Mouse (Mus musculus): ENCODE measurements around the gene Parg.

Parg gene

GRCm38 (mm10) chr14:32321732-32322685, 120.3 kb downstream of the Parg start, which contains the start of gene Ogdhl:
Ogdhl (plus strand) TSS chr14:32322019.
- peak; percentile 31 to 56 for DNase-seq

- no peak for DNase-seq
These were observed 121.5 kb downstream of the Parg start for GRCm38 (mm10) chr14:32323221-32323620.

- DNase-seq, result no peak
These were observed 125.6 kb downstream of the Parg start for GRCm38 (mm10) chr14:32327366-32327765.

GRCm38 (mm10) chr14:32332515-32333445, 131.0 kb downstream of the Parg start:
- DNase-seq, result no peak

GRCm38 (mm10) chr14:32336021-32336420, 134.3 kb downstream of the Parg start:
- no peak for DNase-seq

GRCm38 (mm10) chr14:32336547-32336946, 134.8 kb downstream of the Parg start:
- no peak for DNase-seq

- DNase-seq, result no peak
These were observed 140.1 kb downstream of the Parg start for GRCm38 (mm10) chr14:32341823-32342222.

GRCm38 (mm10) chr14:32344176-32344575, 142.4 kb downstream of the Parg start:
- no peak for DNase-seq

GRCm38 (mm10) chr14:32344694-32345093, 142.9 kb downstream of the Parg start:
- no peak for DNase-seq
